Mouse (Mus musculus) limb, embryonic 12.5 days (tissue): ENCODE results near the gene Tppp. TPM values are rescaled to one million over a fixed set of nuclear protein-coding genes. Genes with fewer than 3 reads are reported as not detected.

ENCODE experiments used
- ATAC-seq: fragments of 200-750 bp; cut with Nextera tagmentation; 2 replicates; pipeline ENCODE4 v1.8.0; 2017; ENCODE audit warnings: low read depth, moderate TSS enrichment; ENCODE audit not compliant: insufficient number of reproducible peaks, insufficient read depth, low FRiP score, low TSS enrichment
- H3K27ac ChIP-seq: fragments of 300-500 bp; sonication (generic); 2 replicates; pipeline ENCODE4 v1.5.1; 2016; ENCODE audit warnings: mild to moderate bottlenecking, moderate library complexity
- H3K27me3 ChIP-seq: fragments of 300-500 bp; sonication (generic); 2 replicates; pipeline ENCODE4 v1.6.1; 2016; ENCODE audit warnings: mild to moderate bottlenecking, moderate library complexity
- H3K36me3 ChIP-seq: fragments of 300-500 bp; sonication (generic); 2 replicates; pipeline ENCODE4 v1.6.1; 2016; ENCODE audit warnings: mild to moderate bottlenecking, moderate library complexity
- H3K4me1 ChIP-seq: fragments of 300-500 bp; sonication (generic); replicated peaks from 2 replicates; pipeline ENCODE4 v1.6.1; 2016
- H3K4me2 ChIP-seq: fragments of 300-500 bp; sonication (generic); 2 replicates; pipeline ENCODE4 v1.6.1; 2016; ENCODE audit warnings: mild to moderate bottlenecking, moderate library complexity
- H3K4me3 ChIP-seq: fragments of 300-500 bp; sonication (generic); replicated peaks from 2 replicates; pipeline ENCODE4 v1.5.1; 2016; ENCODE audit warnings: mild to moderate bottlenecking
- H3K9ac ChIP-seq: fragments of 300-500 bp; sonication (generic); replicated peaks from 2 replicates; pipeline ENCODE4 v1.6.1; 2016; ENCODE audit warnings: mild to moderate bottlenecking, moderate library complexity
- H3K9me3 ChIP-seq: fragments of 300-500 bp; sonication (generic); 2 replicates; pipeline ENCODE4 v1.6.1; 2016; ENCODE audit warnings: mild to moderate bottlenecking, moderate library complexity
- WGBS: fragments of 180-500 bp; shearing (Covaris S2); methylation state at CpG from one replicate; pipeline ENCODE4 v1.1.7; 2016; 5-methylcytosine and 5-hydroxymethylcytosine counted together
- polyA plus RNA-seq: library from polyadenylated mRNA; unstranded; fragments of >200 nt; fragmentation: Nextera tagmentation; extraction: Ambion mirVana; gene quantifications from 2 replicates; pipeline ENCODE4 v1.2.1, GENCODE M21; 2016

Gene Tppp
- polyA plus RNA-seq, 1 experiment from 2014 or later, result 0.53 TPM

DNA sequence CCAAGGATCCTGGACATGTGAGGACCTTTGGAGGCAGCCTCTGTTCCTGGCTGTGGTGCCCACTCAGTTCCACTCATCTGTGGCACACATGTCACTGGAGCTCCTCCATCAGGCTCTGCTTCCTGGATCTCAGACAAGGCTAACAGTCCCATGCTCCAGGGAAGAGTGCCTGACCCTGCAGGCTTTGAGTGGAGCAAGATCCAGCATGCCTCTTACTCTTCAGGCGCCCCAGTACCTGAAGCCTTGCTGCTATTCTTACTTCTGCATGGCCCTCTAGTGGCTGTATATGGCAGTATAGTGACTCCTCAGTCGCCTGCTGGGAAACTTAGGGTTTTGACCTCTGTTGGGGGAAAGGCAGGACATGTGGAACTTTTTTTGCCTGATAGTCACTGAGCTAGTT is 17.0 kb downstream of the Tppp start:
- H3K4me2 ChIP-seq, result no peak overlapping the region
- H3K36me3 ChIP-seq, result no peaks in the 10 kb centered on the region
- ATAC-seq, result no peak
- 17% methylated on average over 2 of the region's 2 CpGs for WGBS
- no peaks in the 10 kb centered on the region for H3K27me3 ChIP-seq
- H3K4me1 ChIP-seq, result no peaks in the 10 kb centered on the region
- H3K4me3 ChIP-seq, result no peak overlapping the region
- no peak overlapping the region for H3K9ac ChIP-seq
- H3K27ac ChIP-seq, result no peak overlapping the region
- no peaks in the 10 kb centered on the region for H3K9me3 ChIP-seq

DNA sequence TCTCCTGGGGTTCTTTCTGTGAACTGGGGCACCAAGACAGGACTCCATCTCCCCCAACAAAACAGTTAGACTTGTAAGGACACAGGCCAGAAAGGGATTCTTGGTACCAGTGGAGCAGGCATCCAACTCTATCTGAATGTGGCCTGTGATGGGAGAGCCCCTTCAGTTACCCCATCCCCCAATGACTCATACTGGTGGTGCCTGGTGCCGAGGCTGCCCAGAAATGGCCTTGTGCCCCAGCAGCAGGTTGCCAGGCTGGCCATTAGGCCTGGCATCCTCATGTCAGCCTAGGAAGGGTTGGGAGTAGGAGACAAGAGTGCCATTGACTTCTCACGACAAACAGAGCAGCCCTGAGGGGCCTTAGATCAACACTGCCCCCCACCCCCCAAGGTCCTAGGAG is 18.9 kb downstream of the Tppp start:
- ATAC-seq, result no peak
- no peak overlapping the region for H3K4me3 ChIP-seq
- H3K27me3 ChIP-seq, result no peaks in the 10 kb centered on the region
- H3K9me3 ChIP-seq, result no peaks in the 10 kb centered on the region
- no peak overlapping the region for H3K27ac ChIP-seq
- WGBS, result 56% methylated on average over 2 of the region's 2 CpGs
- H3K4me1 ChIP-seq, result no peaks in the 10 kb centered on the region
- no peak overlapping the region for H3K4me2 ChIP-seq
- H3K9ac ChIP-seq, result no peak overlapping the region
- H3K36me3 ChIP-seq, result no peaks in the 10 kb centered on the region

DNA sequence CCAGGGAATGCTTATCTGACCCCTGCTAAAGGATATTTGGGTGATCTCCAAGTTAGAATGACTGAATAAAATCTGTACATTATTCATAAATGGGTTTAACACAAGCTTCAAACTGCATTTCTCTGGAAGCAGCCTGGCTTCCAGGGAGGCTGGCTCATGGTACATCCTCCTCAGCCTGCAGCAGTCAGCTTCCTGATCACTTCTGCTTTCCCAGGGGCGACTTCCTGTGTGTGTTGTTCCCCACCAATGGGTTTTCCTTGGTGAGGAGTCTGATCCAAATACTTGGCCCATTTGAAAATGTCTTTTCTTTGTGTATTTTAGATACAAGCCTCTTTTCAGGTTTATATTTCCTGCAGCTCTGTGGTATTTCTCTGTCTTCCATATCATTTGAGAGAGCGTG is 19.8 kb downstream of the Tppp start:
- Histone ChIP-seq H3K9me3 (no peaks in the 10 kb centered on the region), H3K27ac (no peak overlapping the region), H3K4me2 (no peak overlapping the region), H3K36me3 (no peaks in the 10 kb centered on the region), H3K27me3 (no peaks in the 10 kb centered on the region), H3K9ac (no peak overlapping the region), H3K4me1 (no peaks in the 10 kb centered on the region), H3K4me3 (no peak overlapping the region)
- no peak for ATAC-seq
- 84% methylated on average over 2 of the region's 2 CpGs for WGBS

DNA sequence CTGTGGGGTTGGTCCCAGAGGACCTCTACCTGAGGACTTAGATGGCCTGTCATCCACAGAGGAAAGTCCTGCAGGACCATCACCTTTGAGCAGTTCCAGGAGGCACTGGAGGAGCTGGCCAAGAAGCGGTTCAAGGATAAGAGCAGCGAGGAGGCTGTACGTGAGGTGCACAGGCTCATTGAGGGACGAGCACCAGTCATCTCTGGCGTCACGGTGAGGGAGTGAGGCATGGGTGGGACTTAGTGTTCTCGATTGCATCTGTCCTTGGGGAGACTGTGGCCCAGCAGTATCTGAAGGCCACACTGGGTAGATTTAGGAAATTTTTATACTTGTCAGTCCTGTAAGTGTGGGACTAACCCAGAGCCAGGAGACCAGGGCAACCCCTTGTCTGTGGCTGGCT is 21.5 kb downstream of the Tppp start:
- no peak overlapping the region for H3K27ac ChIP-seq
- no peaks in the 10 kb centered on the region for H3K4me1 ChIP-seq
- no peak for ATAC-seq
- no peak overlapping the region for H3K4me2 ChIP-seq
- no peaks in the 10 kb centered on the region for H3K27me3 ChIP-seq
- peaks cover 1% of the 10 kb centered on the region; the same call in 1 of the 2 replicates for H3K36me3 ChIP-seq
- no peaks in the 10 kb centered on the region for H3K9me3 ChIP-seq
- H3K9ac ChIP-seq, result no peak overlapping the region
- H3K4me3 ChIP-seq, result no peak overlapping the region
- 89% methylated on average over 7 of the region's 7 CpGs for whole genome bisulfite sequencing

DNA sequence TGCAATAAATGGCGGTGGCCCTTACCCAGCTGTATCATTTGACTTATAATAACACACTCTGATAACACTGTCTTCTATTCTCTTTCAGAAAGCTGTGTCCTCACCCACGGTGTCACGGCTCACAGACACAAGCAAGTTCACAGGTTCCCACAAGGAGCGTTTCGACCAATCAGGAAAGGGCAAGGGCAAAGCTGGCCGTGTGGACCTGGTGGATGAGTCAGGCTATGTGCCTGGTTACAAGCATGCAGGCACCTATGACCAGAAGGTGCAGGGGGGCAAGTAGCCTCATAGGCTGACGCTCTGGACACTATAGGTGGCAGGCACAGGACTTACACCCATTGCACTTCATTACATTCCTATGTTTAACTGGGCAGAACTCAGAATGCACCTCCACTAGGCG is 21.9 kb downstream of the Tppp start:
- H3K4me1 ChIP-seq, result no peaks in the 10 kb centered on the region
- H3K9me3 ChIP-seq, result no peaks in the 10 kb centered on the region
- no peaks in the 10 kb centered on the region for H3K27me3 ChIP-seq
- no peak overlapping the region for H3K4me2 ChIP-seq
- no peak overlapping the region for H3K27ac ChIP-seq
- H3K9ac ChIP-seq, result no peak overlapping the region
- 81% methylated on average over 8 of the region's 8 CpGs for whole genome bisulfite sequencing
- ATAC-seq, result no peak
- H3K36me3 ChIP-seq, result peaks cover 4% of the 10 kb centered on the region; the same call in 1 of the 2 replicates
- H3K4me3 ChIP-seq, result no peak overlapping the region

DNA sequence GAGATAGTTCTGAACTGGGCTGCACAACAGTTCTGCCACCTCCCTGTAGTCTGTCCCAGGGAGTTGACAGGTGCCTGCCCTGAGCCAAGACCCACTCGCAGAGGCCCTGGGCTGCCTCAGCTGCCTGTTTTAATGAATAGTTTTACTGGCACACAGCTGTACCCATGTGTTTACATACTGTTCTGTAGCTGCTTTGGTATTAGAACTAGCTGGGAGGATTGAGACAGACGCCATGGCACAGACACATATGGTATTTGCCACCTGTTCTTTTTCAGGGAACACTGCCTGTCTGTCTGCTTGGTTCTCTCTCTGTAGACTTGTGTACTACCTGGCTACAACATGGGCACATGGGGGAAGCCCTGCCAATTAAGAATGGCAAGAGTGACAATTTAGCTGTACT is 25.5 kb downstream of the Tppp start:
- Histone ChIP-seq H3K4me3 (no peak overlapping the region), H3K4me2 (no peak overlapping the region), H3K36me3 (peaks cover 35% of the 10 kb centered on the region), H3K27ac (no peak overlapping the region), H3K9ac (no peak overlapping the region), H3K4me1 (no peaks in the 10 kb centered on the region), H3K9me3 (no peaks in the 10 kb centered on the region), H3K27me3 (no peaks in the 10 kb centered on the region)
- 86% methylated on average over 2 of the region's 2 CpGs for WGBS
- no peak for ATAC-seq

DNA sequence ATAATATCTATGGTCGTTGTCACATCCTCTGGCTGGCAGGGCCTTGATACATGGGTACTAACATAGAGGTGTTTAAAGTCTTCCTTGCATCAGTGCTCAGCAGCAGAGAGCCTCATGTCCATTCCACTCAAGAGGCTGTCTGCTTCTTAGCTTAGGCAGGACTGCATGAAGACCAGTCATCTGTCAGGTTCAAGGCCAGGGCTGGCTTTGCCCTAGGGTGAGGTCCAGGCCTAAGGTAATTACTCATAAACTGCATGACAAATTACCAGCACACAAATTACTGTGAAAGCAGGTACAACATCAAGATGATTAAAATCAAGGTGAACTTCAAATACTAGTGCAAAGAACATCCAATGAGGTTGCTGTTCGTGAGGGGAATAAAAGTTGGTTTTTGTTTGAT is 26.6 kb downstream of the Tppp start:
- ATAC-seq, result no peak
- no peaks in the 10 kb centered on the region for H3K4me1 ChIP-seq
- peaks cover 46% of the 10 kb centered on the region for H3K36me3 ChIP-seq

DNA sequence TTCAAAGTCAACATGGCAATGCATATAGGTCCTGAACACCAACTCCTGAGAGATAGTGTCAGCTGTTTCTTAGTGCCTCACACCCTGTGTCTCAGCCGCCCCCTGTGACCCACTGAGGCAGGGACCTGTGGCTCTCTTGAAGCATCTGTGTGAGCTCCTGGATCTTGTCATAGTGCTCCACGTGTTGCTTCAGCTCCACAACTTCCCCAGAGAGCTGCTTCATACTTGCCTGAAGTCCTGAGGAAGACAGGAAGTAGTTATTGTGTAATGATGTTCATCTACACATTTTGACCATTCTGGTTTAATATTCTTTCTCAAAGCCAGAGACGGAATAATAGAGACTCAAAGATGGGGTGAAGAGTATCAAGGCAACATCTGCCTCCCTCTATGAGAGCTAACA is 30.7 kb downstream of the Tppp start:
- H3K4me3 ChIP-seq, result no peak overlapping the region
- no peak overlapping the region for H3K4me2 ChIP-seq
- H3K9ac ChIP-seq, result no peak overlapping the region
- no peaks in the 10 kb centered on the region for H3K27me3 ChIP-seq
- WGBS, result 91% methylated on average over 3 of the region's 3 CpGs
- no peaks in the 10 kb centered on the region for H3K4me1 ChIP-seq
- peaks cover 82% of the 10 kb centered on the region for H3K36me3 ChIP-seq
- no peak overlapping the region for H3K27ac ChIP-seq
- H3K9me3 ChIP-seq, result no peaks in the 10 kb centered on the region
- ATAC-seq, result no peak

More for the DNA sequence above, 26.6 kb downstream of the Tppp start:
- WGBS, result 83% methylated on average over 2 of the region's 2 CpGs
- no peak overlapping the region for H3K9ac ChIP-seq
- no peak overlapping the region for H3K27ac ChIP-seq
- H3K4me2 ChIP-seq, result no peak overlapping the region
- no peaks in the 10 kb centered on the region for H3K27me3 ChIP-seq
- H3K4me3 ChIP-seq, result no peak overlapping the region
- no peaks in the 10 kb centered on the region for H3K9me3 ChIP-seq

DNA sequence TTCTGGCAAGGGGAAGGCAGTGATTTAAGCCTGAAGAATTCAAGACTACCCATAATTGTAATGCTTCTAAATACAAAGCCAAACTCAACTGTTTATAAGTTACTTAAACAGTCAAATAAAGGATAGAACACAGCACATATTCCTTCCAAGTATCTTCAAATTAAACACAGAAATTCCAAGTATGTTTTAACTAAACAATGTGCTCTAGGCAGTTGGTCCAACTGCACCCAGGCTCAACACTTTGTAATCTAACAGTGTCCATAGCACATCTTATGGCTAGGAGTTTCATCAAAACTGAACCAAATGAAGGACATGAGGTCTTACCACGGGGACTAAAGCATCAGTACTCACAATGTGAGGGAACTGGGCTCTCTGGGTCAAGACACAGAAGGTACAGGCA is 47.0 kb downstream of the Tppp start:
- no peak overlapping the region for H3K4me2 ChIP-seq
- H3K27ac ChIP-seq, result no peak overlapping the region
- H3K27me3 ChIP-seq, result no peaks in the 10 kb centered on the region
- H3K9me3 ChIP-seq, result no peaks in the 10 kb centered on the region
- H3K4me3 ChIP-seq, result no peak overlapping the region
- WGBS, result 97% methylated on average over 1 of the region's 1 CpGs
- H3K36me3 ChIP-seq, result peaks cover 67% of the 10 kb centered on the region
- no peaks in the 10 kb centered on the region for H3K4me1 ChIP-seq
- H3K9ac ChIP-seq, result no peak overlapping the region
- no peak for ATAC-seq

DNA sequence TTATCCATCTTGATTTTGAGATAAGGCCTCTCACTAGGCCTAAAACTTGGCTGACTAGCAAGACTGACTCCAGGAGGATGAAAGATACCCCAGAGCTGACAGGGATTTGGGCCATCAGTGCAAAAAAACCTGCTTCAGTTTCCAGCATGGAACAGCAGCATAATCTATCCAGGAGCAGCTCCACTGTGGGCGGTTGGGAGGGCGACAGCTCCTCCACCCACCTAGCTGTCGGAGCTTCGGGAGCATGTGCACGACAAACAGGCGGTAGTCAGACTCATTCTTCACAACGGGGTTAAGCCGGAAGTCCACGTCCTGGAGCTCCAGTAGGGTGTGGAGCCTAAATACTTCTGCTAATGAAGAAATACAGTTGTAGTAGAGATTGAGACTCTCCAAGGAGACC is 48.9 kb downstream of the Tppp start:
- 95% methylated on average over 9 of the region's 9 CpGs for WGBS
- ATAC-seq, result no peak

DNA sequence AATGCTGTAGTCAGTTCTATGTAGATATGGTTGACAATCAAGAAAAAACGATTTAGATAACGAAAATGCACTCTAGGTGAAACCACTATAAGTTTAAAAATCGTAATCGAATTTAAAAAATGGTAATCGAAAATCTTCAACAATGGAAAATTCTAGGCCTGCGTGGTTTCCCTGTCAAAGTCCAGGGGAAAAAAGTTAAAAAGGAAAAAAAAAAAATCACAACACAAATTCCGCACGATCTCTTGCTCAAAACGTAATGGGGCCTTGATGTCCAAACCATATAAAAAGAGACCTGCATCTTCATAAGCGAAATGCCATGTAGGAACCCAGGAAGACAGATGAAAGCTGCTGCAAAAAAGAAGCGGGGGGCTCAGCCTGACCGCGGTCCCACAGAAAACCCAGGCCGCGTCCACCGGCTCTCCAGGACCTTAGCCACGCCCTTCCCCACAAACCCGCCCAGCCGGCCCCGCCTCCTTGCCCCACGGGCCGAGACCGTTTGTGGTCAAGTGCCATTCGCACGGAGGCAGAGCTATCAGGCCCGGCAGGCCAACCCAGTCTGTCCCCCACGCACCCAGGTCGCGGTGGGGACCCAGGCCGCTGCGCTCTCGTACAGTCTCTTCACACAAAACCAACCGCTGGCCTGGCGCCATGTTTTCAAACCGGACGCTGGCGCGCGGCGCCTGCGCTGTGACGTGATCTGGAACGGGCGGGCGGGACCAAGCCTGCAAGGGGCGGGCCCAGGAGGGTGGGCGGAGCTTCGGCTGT is 52.6 kb downstream of the Tppp start, which contains the start of gene Cep72:
Gene Cep72, minus strand, starts transcription at position 687 of the 765 bp plus-strand sequence.
- Histone ChIP-seq H3K9ac (peak within 1 kb of the TSS; percentile 75), H3K27me3 (no peaks in the 10 kb centered on the region), H3K4me3 (peak within 1 kb of the TSS; percentile 73), H3K27ac (peak within 1 kb of the TSS; percentile 91), H3K4me2 (peak within 1 kb of the TSS; percentile 54), H3K9me3 (no peaks in the 10 kb centered on the region), H3K36me3 (peaks cover 18% of the 10 kb centered on the region; the same call in 1 of the 2 replicates), H3K4me1 (no peaks in the 10 kb centered on the region)
- ATAC-seq, result peak; percentile 86
- 5% methylated on average over 48 of the region's 48 CpGs for WGBS

More for the DNA sequence above, 48.9 kb downstream of the Tppp start:
- Histone ChIP-seq H3K9ac (no peak overlapping the region), H3K27me3 (no peaks in the 10 kb centered on the region), H3K4me3 (no peak overlapping the region), H3K27ac (no peak overlapping the region), H3K4me2 (no peak overlapping the region), H3K9me3 (no peaks in the 10 kb centered on the region), H3K4me1 (no peaks in the 10 kb centered on the region), H3K36me3 (peaks cover 48% of the 10 kb centered on the region; the same call in 1 of the 2 replicates)
